Mouse (Mus musculus): ENCODE measurements around the gene Tmem212. TPM values are rescaled to one million over a fixed set of nuclear protein-coding genes. Genes with fewer than 3 reads are reported as not detected.

Tmem212 gene
- polyA plus RNA-seq (2015; fragmentation: Illumina TruSeq; extraction: RNeasy Lipid Tissue Mini Kit (QIAGEN cat#74804); ENCODE audit: insufficient read depth, low read depth, low replicate concordance), result not detected

DNA sequence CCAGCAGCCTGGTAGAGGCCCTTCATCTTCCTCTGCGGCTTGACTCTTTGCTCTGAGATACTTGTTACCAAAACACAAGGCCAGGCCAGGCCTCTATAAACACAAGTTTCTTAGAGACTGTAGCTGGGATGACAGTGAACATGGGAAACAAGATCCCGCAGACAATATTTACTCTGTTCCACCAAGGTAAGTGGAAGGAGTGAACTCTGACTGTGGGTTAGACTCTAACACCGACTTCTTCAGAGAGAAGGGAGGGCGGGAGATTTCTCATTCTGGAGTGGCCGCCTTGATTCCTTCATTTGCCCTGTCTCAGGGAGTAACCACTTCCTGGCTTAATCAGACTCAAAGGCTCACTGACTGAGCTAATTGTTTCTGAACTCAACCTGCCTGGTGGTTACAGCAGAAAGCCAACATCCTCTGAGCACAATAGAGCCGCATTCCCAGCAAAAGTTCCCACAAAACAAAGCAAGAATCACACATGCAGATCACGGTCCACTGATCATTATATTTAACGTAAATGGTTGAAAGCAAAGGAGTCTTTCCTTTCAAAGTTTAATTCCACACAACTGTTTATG, at the start of gene Tmem212:
Tmem212 (minus strand) TSS at position 51 of the 575 bp plus-strand sequence.

DNA sequence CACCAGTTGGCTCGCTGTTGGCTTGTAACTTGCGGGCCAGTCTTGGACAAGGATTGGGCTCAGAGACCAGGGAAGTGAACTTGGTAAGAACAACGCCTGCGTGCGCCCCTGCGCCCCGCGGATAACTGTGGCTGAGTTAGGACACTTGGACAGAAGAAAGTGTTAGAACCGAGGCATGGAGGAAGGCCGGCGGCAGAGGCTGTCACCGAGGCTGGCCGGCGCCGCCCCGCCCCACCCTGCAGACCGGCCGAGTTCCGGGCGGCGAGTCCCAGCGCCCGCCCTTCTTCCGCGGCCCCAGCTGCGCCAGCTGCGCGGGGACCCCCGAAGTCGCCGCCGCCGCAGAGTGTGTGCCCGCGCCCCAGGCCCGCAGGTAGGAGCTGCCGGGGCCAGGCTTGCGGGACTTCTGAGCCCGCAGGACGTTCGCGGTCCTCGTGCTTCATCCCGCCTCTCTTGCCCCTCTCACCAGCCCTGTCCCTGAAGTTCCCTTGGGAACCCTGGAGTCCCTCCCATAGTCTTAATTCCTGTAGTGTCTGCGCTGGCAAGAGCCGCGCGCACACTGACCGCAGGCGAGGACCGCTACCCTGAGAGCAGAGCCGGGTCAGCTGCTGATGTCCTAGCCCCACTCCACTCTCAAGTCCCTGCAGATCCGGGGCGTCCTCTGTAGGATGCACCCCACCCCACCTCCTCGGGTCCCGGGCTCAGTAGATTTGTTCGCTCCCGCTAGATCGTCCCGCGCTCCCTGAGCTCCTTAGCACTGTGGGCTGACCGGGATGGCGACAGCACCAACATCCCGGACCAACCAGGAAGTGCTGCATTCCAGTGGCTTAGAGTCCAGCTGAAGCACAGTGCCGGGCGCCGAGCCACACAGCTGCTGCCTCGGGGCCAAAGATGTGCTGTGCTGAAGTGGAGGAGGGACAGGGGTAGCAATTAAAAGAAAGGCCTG, 42.5 kb upstream of the Tmem212 start, which contains the start of gene Pld1:
Pld1 (plus strand) TSS at position 315 of the 943 bp plus-strand sequence.

Other genes with a start within 250 kb of the Tmem212 start
- 8.9 TPM for gene Fndc3b, start 185.1 kb downstream of the Tmem212 start, polyA plus RNA-seq (2015; fragmentation: Illumina TruSeq; extraction: RNeasy Lipid Tissue Mini Kit (QIAGEN cat#74804); ENCODE audit: insufficient read depth, low read depth, low replicate concordance)
- gene Pld1, start 42.3 kb upstream of the Tmem212 start, polyA plus RNA-seq (2015; fragmentation: Illumina TruSeq; extraction: RNeasy Lipid Tissue Mini Kit (QIAGEN cat#74804); ENCODE audit: insufficient read depth, low read depth, low replicate concordance), result 5.3 TPM